In the genomic region with DNA sequence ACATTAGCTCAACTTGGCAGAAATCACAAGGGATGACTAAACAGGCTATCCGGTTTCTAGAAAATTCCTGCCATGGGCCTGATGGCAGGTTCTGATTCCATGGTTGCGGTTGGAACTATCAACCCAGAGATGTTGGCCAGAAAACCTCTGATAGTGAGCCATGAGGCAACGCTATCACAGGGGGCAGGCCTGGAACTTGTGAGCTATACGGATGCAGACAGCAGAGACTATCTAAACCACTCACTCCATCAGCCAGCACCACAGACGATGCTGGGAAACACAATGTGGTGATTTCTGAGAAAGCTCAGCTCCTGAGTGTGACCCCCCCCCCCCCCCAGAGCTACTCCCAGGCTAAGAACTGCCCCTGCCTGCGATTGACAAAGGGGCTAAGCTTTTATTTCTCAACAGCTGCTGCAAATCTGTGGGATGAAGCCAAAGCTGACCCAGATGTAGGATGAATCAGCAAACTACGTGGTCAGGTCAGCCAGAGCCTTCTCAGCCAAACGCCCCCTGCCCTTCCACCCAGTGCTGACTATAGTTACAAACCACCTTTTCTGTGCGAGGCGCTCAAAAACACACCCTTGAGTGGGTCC, we compare ENCODE assay signal across 13 mouse cellular contexts. TPM values are rescaled to one million over a fixed set of nuclear protein-coding genes. Genes with fewer than 3 reads are reported as not detected.
A peak's percentile ranks its signal among the peaks of the same experiment; 100 is the strongest.
DNase-seq lines count a peak whose midpoint lies in the region; ATAC-seq and TF ChIP-seq lines count a peak whose summit lies in the region.
"Had no signal": no experiment of that assay in that cellular context is flagged by ENCODE, and none has a peak within 500 bp of the region (broad histone marks: within the 10 kb centered on the region; RNA-seq: fewer than 3 reads in every experiment).

No protein-coding gene starts in this region.

- intact Hi-C loops in heart, adult 2 months (cut with DNase I) = no loop called here

- H3K9ac ChIP-seq in heart, adult 2 months (ENCODE audit: low read depth, low read length) = no peak overlapping the region
- H3K9ac ChIP-seq in lung, postnatal 0 days (replicated peaks; ENCODE audit: low read depth) = no peak overlapping the region
- no peak overlapping the region for H3K9ac ChIP-seq in embryonic facial prominence, embryonic 14.5 days (ENCODE audit: low read depth, low read length)
- H3K9ac ChIP-seq in stomach, postnatal 0 days (ENCODE audit: low read length) = no peak overlapping the region
- H3K9ac ChIP-seq: forebrain, embryonic 13.5 days; liver, embryonic 15.5 days; midbrain, embryonic 15.5 days had no signal

- H3K4me1 ChIP-seq in heart, adult 2 months (ENCODE audit: control insufficient read depth, insufficient read depth, low read length) = peaks cover 7% of the 10 kb centered on the region
- H3K4me1 ChIP-seq in lung, postnatal 0 days (ENCODE audit: insufficient read depth, low read depth, low read length) = no peaks in the 10 kb centered on the region
- H3K4me1 ChIP-seq in embryonic facial prominence, embryonic 14.5 days (ENCODE audit: control insufficient read depth, insufficient read depth, low read length) = peaks cover 43% of the 10 kb centered on the region
- H3K4me1 ChIP-seq in stomach, postnatal 0 days (replicated peaks; ENCODE audit: control insufficient read depth, insufficient read depth) = peaks cover 3% of the 10 kb centered on the region; the same call in 1 of the 2 replicates

- no peak for TF ChIP-seq CTCF in heart, adult 2 months (IDR thresholded peaks at IDR 0.05)
- no peak for TF ChIP-seq CTCF in lung, postnatal 0 days (IDR thresholded peaks at IDR 0.05)
- TF ChIP-seq CTCF in stomach, postnatal 0 days (IDR thresholded peaks at IDR 0.05; ENCODE audit: low read depth) = no peak

- H3K9me3 ChIP-seq in lung, postnatal 0 days (ENCODE audit: low read length) = no peaks in the 10 kb centered on the region
- no peaks in the 10 kb centered on the region for H3K9me3 ChIP-seq in embryonic facial prominence, embryonic 14.5 days (ENCODE audit: control insufficient read depth, low read length)
- no peaks in the 10 kb centered on the region for H3K9me3 ChIP-seq in stomach, postnatal 0 days (ENCODE audit: control insufficient read depth, low read length)
- H3K9me3 ChIP-seq: forebrain, embryonic 13.5 days; liver, embryonic 15.5 days; midbrain, embryonic 15.5 days had no signal

- H3K36me3 ChIP-seq in heart, adult 2 months (ENCODE audit: control insufficient read depth, insufficient read depth, low read length) = no peaks in the 10 kb centered on the region
- H3K36me3 ChIP-seq in lung, postnatal 0 days (ENCODE audit: insufficient read depth, low read length) = no peaks in the 10 kb centered on the region
- H3K36me3 ChIP-seq in embryonic facial prominence, embryonic 14.5 days (ENCODE audit: control insufficient read depth, insufficient read depth, low read length) = peaks cover 6% of the 10 kb centered on the region; the same call in 1 of the 2 replicates
- H3K36me3 ChIP-seq in stomach, postnatal 0 days (ENCODE audit: control insufficient read depth, insufficient read depth, low read length) = no peaks in the 10 kb centered on the region
- H3K36me3 ChIP-seq: liver, embryonic 15.5 days; midbrain, embryonic 15.5 days had no signal

- peak; percentile 64 for ATAC-seq in lung, postnatal 0 days
- no peak for ATAC-seq in embryonic facial prominence, embryonic 14.5 days (ENCODE audit: low read depth)
- peak; percentile 49; the same call in 1 of the 2 replicates for ATAC-seq in stomach, postnatal 0 days (ENCODE audit: low FRiP score, low TSS enrichment)
- ATAC-seq: CD4-positive, CD25-positive, alpha-beta regulatory T cell, adult 4 months; forebrain, embryonic 13.5 days; midbrain, embryonic 15.5 days had no signal

- TF ChIP-seq POLR2A in heart, adult 2 months (IDR thresholded peaks at IDR 0.05; ENCODE audit: insufficient read depth, low read depth, low read length) = no peak

- WGBS in heart, adult 2 months = 61% methylated on average over 10 of the region's 10 CpGs
- 38% methylated on average over 10 of the region's 10 CpGs for WGBS in lung, postnatal 0 days
- WGBS in embryonic facial prominence, embryonic 14.5 days = 39% methylated on average over 10 of the region's 10 CpGs
- 40% methylated on average over 10 of the region's 10 CpGs for WGBS in stomach, postnatal 0 days

- peak; percentile 92 for DNase-seq in heart, adult 11 months
- DNase-seq in heart, adult 2 months = no peak
- DNase-seq in lung, postnatal 0 days (ENCODE audit: low spot score) = peak; percentile 58
- DNase-seq in lung, postnatal 10 days = no peak
- no peak for DNase-seq in embryonic facial prominence, embryonic 14.5 days (ENCODE audit: low spot score)
- no peak for DNase-seq in stomach, postnatal 0 days (ENCODE audit: low spot score)
- no peak for DNase-seq in gastrocnemius, postnatal 4 days (ENCODE audit: low spot score in 2 of 2)
- DNase-seq in layer of hippocampus, postnatal 10 days (ENCODE audit: low spot score in 2 of 2) = no peak
- DNase-seq: thymus, adult 18-20 months had no signal

- no peak for TF ChIP-seq EP300 in heart, adult 2 months (IDR thresholded peaks at IDR 0.05; ENCODE audit: insufficient read depth, low read depth, low read length)
- no peak for TF ChIP-seq EP300 in lung, postnatal 0 days (IDR thresholded peaks at IDR 0.05)
- no peak for TF ChIP-seq EP300 in stomach, postnatal 0 days (optimal IDR thresholded peaks at IDR 0.05)

- H3K79me2 ChIP-seq in heart, adult 2 months (replicated peaks; ENCODE audit: control insufficient read depth, insufficient read depth, low read length) = no peaks in the 10 kb centered on the region

- H3K4me3 ChIP-seq in heart, adult 2 months = no peak overlapping the region
- no peak overlapping the region for H3K4me3 ChIP-seq in lung, postnatal 0 days (ENCODE audit: low read depth, low read length)
- H3K4me3 ChIP-seq in embryonic facial prominence, embryonic 14.5 days (ENCODE audit: low read depth, low read length) = no peak overlapping the region
- H3K4me3 ChIP-seq in stomach, postnatal 0 days (ENCODE audit: low read depth, low read length) = no peak overlapping the region
- H3K4me3 ChIP-seq: forebrain, embryonic 13.5 days; liver, embryonic 15.5 days; midbrain, embryonic 15.5 days had no signal

- H3K27me3 ChIP-seq in heart, adult 2 months (ENCODE audit: control insufficient read depth, insufficient read depth, low read length) = no peaks in the 10 kb centered on the region
- H3K27me3 ChIP-seq in lung, postnatal 0 days (replicated peaks; ENCODE audit: insufficient read depth, low read length) = no peaks in the 10 kb centered on the region
- no peaks in the 10 kb centered on the region for H3K27me3 ChIP-seq in embryonic facial prominence, embryonic 14.5 days (replicated peaks; ENCODE audit: control insufficient read depth, insufficient read depth, low read length)
- H3K27me3 ChIP-seq in stomach, postnatal 0 days (ENCODE audit: control insufficient read depth, insufficient read depth, low read length) = no peaks in the 10 kb centered on the region
- H3K27me3 ChIP-seq: forebrain, embryonic 13.5 days; liver, embryonic 15.5 days; midbrain, embryonic 15.5 days had no signal

- H3K27ac ChIP-seq in heart, adult 2 months = no peak overlapping the region
- H3K27ac ChIP-seq in lung, postnatal 0 days (ENCODE audit: low read length) = no peak overlapping the region
- H3K27ac ChIP-seq in embryonic facial prominence, embryonic 14.5 days (replicated peaks; ENCODE audit: low read depth, low read length) = peak overlapping the region; percentile 58
- no peak overlapping the region for H3K27ac ChIP-seq in stomach, postnatal 0 days (replicated peaks)
- H3K27ac ChIP-seq: forebrain, embryonic 13.5 days; liver, embryonic 15.5 days; midbrain, embryonic 15.5 days had no signal

- H3K4me2 ChIP-seq in lung, postnatal 0 days (replicated peaks; ENCODE audit: low read depth, low read length) = no peak overlapping the region
- H3K4me2 ChIP-seq in embryonic facial prominence, embryonic 14.5 days (ENCODE audit: low read depth, low read length) = no peak overlapping the region
- H3K4me2 ChIP-seq in stomach, postnatal 0 days (replicated peaks; ENCODE audit: low read depth) = no peak overlapping the region
- H3K4me2 ChIP-seq: forebrain, embryonic 13.5 days; liver, embryonic 15.5 days; midbrain, embryonic 15.5 days had no signal

RNA-seq across cellular contexts. Expression of a gene that starts 43.1 kb away (rescaled TPM):
- 10 to 100 TPM; 34.2 to 41.5 TPM for total RNA-seq in heart, adult 2 months (2021)
- polyA plus RNA-seq in heart, adult 2 months (2012; rRNA removed) = 12.0 and 26.7 TPM in 2 replicates
- 85.9 and 99.6 TPM in 2 replicates for polyA plus RNA-seq in lung, postnatal 0 days (2015; fragmentation: Nextera tagmentation; extraction: Ambion mirVana)
- polyA plus RNA-seq in embryonic facial prominence, embryonic 14.5 days (2014; fragmentation: Nextera tagmentation; extraction: Ambion mirVana) = 129 and 133 TPM in 2 replicates
- 92.9 and 99.9 TPM in 2 replicates for polyA plus RNA-seq in stomach, postnatal 0 days (2015; fragmentation: Nextera tagmentation; extraction: Ambion mirVana)
- 10 to 100 TPM; 51.7 to 55.4 TPM for total RNA-seq in gastrocnemius, postnatal 4 days (2021)
- total RNA-seq in layer of hippocampus, postnatal 10 days (2021) = 10 to 100 TPM; 48.6 to 66.6 TPM

RNA-seq across cellular contexts. Expression of a gene that starts 43.1 kb away (rescaled TPM):
- total RNA-seq in heart, adult 2 months (2021) = 10 to 100 TPM; 21.8 to 23.4 TPM
- 11.9 and 18.7 TPM in 2 replicates for polyA plus RNA-seq in heart, adult 2 months (2012; rRNA removed)
- 7.7 and 8.0 TPM in 2 replicates for polyA plus RNA-seq in lung, postnatal 0 days (2015; fragmentation: Nextera tagmentation; extraction: Ambion mirVana)
- polyA plus RNA-seq in embryonic facial prominence, embryonic 14.5 days (2014; fragmentation: Nextera tagmentation; extraction: Ambion mirVana) = 21.1 and 23.8 TPM in 2 replicates
- 13.4 and 14.7 TPM in 2 replicates for polyA plus RNA-seq in stomach, postnatal 0 days (2015; fragmentation: Nextera tagmentation; extraction: Ambion mirVana)
- 10 to 100 TPM; 12.9 to 14.8 TPM for total RNA-seq in gastrocnemius, postnatal 4 days (2021)
- total RNA-seq in layer of hippocampus, postnatal 10 days (2021) = 10 to 100 TPM; 17.6 to 18.2 TPM

Comparison
In these comparisons a context has a peak if more than half of its experiments do, and no peak if none do; other contexts are left out.
1. DNase-seq: peak in heart, adult 11 months (single experiment) and lung, postnatal 0 days (single experiment); none in heart, adult 2 months (0 of 2), lung, postnatal 10 days (single experiment), embryonic facial prominence, embryonic 14.5 days (single experiment), stomach, postnatal 0 days (single experiment), gastrocnemius, postnatal 4 days (0 of 2) and layer of hippocampus, postnatal 10 days (0 of 2).